Mouse (Mus musculus) heart, embryonic 14.5 days (tissue): Measurements from ENCODE around the gene Tcf15. TPM values are rescaled to one million over a fixed set of nuclear protein-coding genes. Genes with fewer than 3 reads are reported as not detected.

ENCODE experiments used
- ATAC-seq: fragments of 200-750 bp; cut with Nextera tagmentation; 2 replicates; pipeline ENCODE4 v1.8.0; 2017; ENCODE audit warnings: low read depth, moderate TSS enrichment; ENCODE audit not compliant: insufficient number of reproducible peaks, insufficient read depth, low FRiP score
- H3K27ac ChIP-seq, 2 experiments: fragments of 200-500 bp in 1 of 2; fragments of 300-500 bp in 1 of 2; sonication (generic) in 1 of 2; replicated peaks in 1 of 2; 2 replicates each; pipeline ENCODE4 v1.5.1; 2012 to 2014; ENCODE audit warnings: low read depth in 2 of 2, low read length in 2 of 2, control low read depth in 1 of 2, mild to moderate bottlenecking in 1 of 2, mixed read lengths in 1 of 2; ENCODE audit not compliant: control insufficient read depth in 1 of 2, insufficient read depth in 1 of 2
- H3K27me3 ChIP-seq: fragments of 300-500 bp; sonication (generic); 2 replicates; pipeline ENCODE4 v1.6.1; 2014; ENCODE audit warnings: mild to moderate bottlenecking, low read length, control low read depth; ENCODE audit not compliant: control insufficient read depth, insufficient read depth
- H3K36me3 ChIP-seq: fragments of 300-500 bp; sonication (generic); 2 replicates; pipeline ENCODE4 v1.6.1; 2014; ENCODE audit warnings: mild to moderate bottlenecking, control low read depth, low read length, mixed read lengths; ENCODE audit not compliant: control insufficient read depth, insufficient read depth
- H3K4me1 ChIP-seq, 2 experiments: fragments of 200-500 bp in 1 of 2; fragments of 300-500 bp in 1 of 2; sonication (generic) in 1 of 2; 2 replicates each; pipeline ENCODE4 v1.6.1; 2012 to 2014; ENCODE audit warnings: low read length in 2 of 2, control low read depth in 1 of 2, mixed read lengths in 1 of 2; ENCODE audit not compliant: control insufficient read depth in 2 of 2, insufficient read depth in 2 of 2
- H3K4me2 ChIP-seq: fragments of 300-500 bp; sonication (generic); 2 replicates; pipeline ENCODE4 v1.6.1; 2014; ENCODE audit warnings: mild to moderate bottlenecking, low read length
- H3K4me3 ChIP-seq, 2 experiments: fragments of 200-500 bp in 1 of 2; fragments of 300-500 bp in 1 of 2; sonication (generic) in 1 of 2; 2 replicates each; pipeline ENCODE4 v1.5.1; 2012 to 2014; ENCODE audit warnings: low read length in 2 of 2, mild to moderate bottlenecking in 2 of 2, control low read depth in 1 of 2, low read depth in 1 of 2, moderate library complexity in 1 of 2; ENCODE audit not compliant: control insufficient read depth in 1 of 2, insufficient read depth in 1 of 2
- H3K9ac ChIP-seq: fragments of 300-500 bp; sonication (generic); 2 replicates; pipeline ENCODE4 v1.6.1; 2014; ENCODE audit warnings: mild to moderate bottlenecking, low read length
- H3K9me3 ChIP-seq: fragments of 300-500 bp; sonication (generic); 2 replicates; pipeline ENCODE4 v1.6.1; 2016; ENCODE audit warnings: low read length, control low read depth; ENCODE audit not compliant: control insufficient read depth
- WGBS: fragments of 180-500 bp; shearing (Covaris S2); extraction: QIAGEN DNeasy Blood & Tissue Kit; methylation state at CpG from one replicate; pipeline ENCODE4 v1.1.7; 2014; 5-methylcytosine and 5-hydroxymethylcytosine counted together
- polyA plus RNA-seq: library from polyadenylated mRNA; unstranded; fragments of >200 nt; fragmentation: Nextera tagmentation; extraction: Ambion mirVana; gene quantifications from 2 replicates; pipeline ENCODE4 v1.2.1, GENCODE M21; 2014

Tcf15 gene
- polyA plus RNA-seq, 1 experiment from 2014 or later = 16.0 TPM

- Histone ChIP-seq H3K36me3 (no peaks in the 10 kb centered on the region), H3K9ac (no peak overlapping the region), H3K27ac (no peak overlapping the region), H3K4me3 (no peak overlapping the region), H3K4me1 (peaks cover 0 to 2% of the 10 kb centered on the region in 2 experiments; a peak in 1 of 4 replicates), H3K9me3 (no peaks in the 10 kb centered on the region), H3K4me2 (no peak overlapping the region), H3K27me3 (no peaks in the 10 kb centered on the region)
- no peak for ATAC-seq
- 86% methylated on average over 1 of the region's 1 CpGs for WGBS
These were observed 26.0 kb downstream of the Tcf15 start for GRCm38 (mm10) chr2:152169377-152169776.

GRCm38 (mm10) chr2:152174861-152175260 lies 31.5 kb downstream of the Tcf15 start:
- ATAC-seq = no peak
- H3K4me1 ChIP-seq = peaks cover under 1 to 2% of the 10 kb centered on the region in 2 experiments; a peak in 2 of 4 replicates
- H3K36me3 ChIP-seq = no peaks in the 10 kb centered on the region
- no peak overlapping the region for H3K4me3 ChIP-seq
- H3K27me3 ChIP-seq = no peaks in the 10 kb centered on the region
- H3K9me3 ChIP-seq = no peaks in the 10 kb centered on the region
- no peak overlapping the region for H3K4me2 ChIP-seq
- no peak overlapping the region for H3K27ac ChIP-seq
- no peak overlapping the region for H3K9ac ChIP-seq
- 83% methylated on average over 3 of the region's 3 CpGs for WGBS

GRCm38 (mm10) chr2:152176659-152177058 lies 33.3 kb downstream of the Tcf15 start:
- Histone ChIP-seq H3K9me3 (no peaks in the 10 kb centered on the region), H3K27ac (no peak overlapping the region), H3K4me1 (peaks cover 4% of the 10 kb centered on the region in 2 experiments; a peak in 2 of 4 replicates), H3K27me3 (no peaks in the 10 kb centered on the region), H3K4me2 (no peak overlapping the region), H3K9ac (no peak overlapping the region), H3K36me3 (no peaks in the 10 kb centered on the region), H3K4me3 (no peak overlapping the region)
- no peak for ATAC-seq
- 85% methylated on average over 6 of the region's 6 CpGs for WGBS

GRCm38 (mm10) chr2:152177162-152177805 lies 33.9 kb downstream of the Tcf15 start:
- no peak overlapping the region for H3K9ac ChIP-seq
- 21% methylated on average over 24 of the region's 24 CpGs for WGBS
- no peak overlapping the region; a peak in 1 of 4 replicates for H3K27ac ChIP-seq
- H3K4me3 ChIP-seq = no peak overlapping the region
- H3K4me2 ChIP-seq = peak overlapping the region; percentile 29
- H3K9me3 ChIP-seq = no peaks in the 10 kb centered on the region
- H3K27me3 ChIP-seq = no peaks in the 10 kb centered on the region
- H3K4me1 ChIP-seq = peaks cover 4% of the 10 kb centered on the region in 2 experiments; a peak in 2 of 4 replicates
- ATAC-seq = peak; percentile 38; the same call in 1 of the 2 replicates
- H3K36me3 ChIP-seq = no peaks in the 10 kb centered on the region

- peaks cover 4% of the 10 kb centered on the region in 2 experiments; a peak in 2 of 4 replicates for H3K4me1 ChIP-seq
- H3K27me3 ChIP-seq = no peaks in the 10 kb centered on the region
- H3K9me3 ChIP-seq = no peaks in the 10 kb centered on the region
- H3K36me3 ChIP-seq = no peaks in the 10 kb centered on the region
- peak overlapping the region; percentile 29; the same call in 1 of the 2 replicates for H3K4me2 ChIP-seq
- WGBS = 70% methylated on average over 6 of the region's 6 CpGs
- no peak overlapping the region; a peak in 1 of 4 replicates for H3K27ac ChIP-seq
- no peak overlapping the region for H3K9ac ChIP-seq
- no peak overlapping the region for H3K4me3 ChIP-seq
- no peak for ATAC-seq
These were observed 34.4 kb downstream of the Tcf15 start for GRCm38 (mm10) chr2:152177806-152178170.

GRCm38 (mm10) chr2:152178345-152178744 lies 35.0 kb downstream of the Tcf15 start:
- no peaks in the 10 kb centered on the region for H3K27me3 ChIP-seq
- peaks cover 4% of the 10 kb centered on the region in 2 experiments; a peak in 2 of 4 replicates for H3K4me1 ChIP-seq
- ATAC-seq = no peak
- H3K9ac ChIP-seq = no peak overlapping the region
- H3K9me3 ChIP-seq = no peaks in the 10 kb centered on the region
- H3K4me3 ChIP-seq = no peak overlapping the region
- H3K4me2 ChIP-seq = no peak overlapping the region
- H3K27ac ChIP-seq = no peak overlapping the region
- 82% methylated on average over 3 of the region's 3 CpGs for WGBS
- H3K36me3 ChIP-seq = no peaks in the 10 kb centered on the region

GRCm38 (mm10) chr2:152179301-152179700 lies 35.9 kb downstream of the Tcf15 start:
- no peak overlapping the region for H3K4me2 ChIP-seq
- H3K4me1 ChIP-seq = peaks cover 4% of the 10 kb centered on the region in 2 experiments; a peak in 2 of 4 replicates
- WGBS = 76% methylated on average over 2 of the region's 2 CpGs
- no peak overlapping the region for H3K9ac ChIP-seq
- no peaks in the 10 kb centered on the region for H3K36me3 ChIP-seq
- ATAC-seq = no peak
- no peaks in the 10 kb centered on the region for H3K9me3 ChIP-seq
- no peak overlapping the region for H3K27ac ChIP-seq
- H3K4me3 ChIP-seq = no peak overlapping the region
- no peaks in the 10 kb centered on the region for H3K27me3 ChIP-seq
